Mouse (Mus musculus) MEL (cell line): ENCODE measurements around the gene Ncoa7. TPM values are rescaled to one million over a fixed set of nuclear protein-coding genes. Genes with fewer than 3 reads are reported as not detected.

Source experiments
- DNase-seq: peaks from one replicate; pipeline ENCODE4 v3.0.0; 2011; ENCODE audit warnings: low read depth, low spot score
- H3K27ac ChIP-seq: 2 replicates; pipeline ENCODE4 v1.5.1; 2012; ENCODE audit warnings: low read depth, mild to moderate bottlenecking, control low read depth, low read length, moderate library complexity; ENCODE audit not compliant: control insufficient read depth
- H3K27me3 ChIP-seq, 2 experiments: fragments of 150-350 bp in 1 of 2; sonication (generic) in 1 of 2; 2 replicates each; pipeline ENCODE4 v1.6.1; 2012; ENCODE audit warnings: low read length in 2 of 2, mild to moderate bottlenecking in 2 of 2, improper control_type of control experiment in 1 of 2, moderate library complexity in 1 of 2; ENCODE audit not compliant: insufficient read depth in 2 of 2, control insufficient read depth in 1 of 2
- H3K36me3 ChIP-seq, 2 experiments: 2 replicates each; pipeline ENCODE4 v1.6.1; 2012 to 2014; ENCODE audit warnings: low read length in 2 of 2, improper control_type of control experiment in 1 of 2, inconsistent platforms in 1 of 2, mild to moderate bottlenecking in 1 of 2; ENCODE audit not compliant: insufficient read depth in 2 of 2, control insufficient read depth in 1 of 2
- H3K4me1 ChIP-seq, 2 experiments: fragments of 150-350 bp in 1 of 2; sonication (generic) in 1 of 2; 2 replicates each; pipeline ENCODE4 v1.6.1; 2012; ENCODE audit warnings: low read length in 2 of 2, improper control_type of control experiment in 1 of 2, mild to moderate bottlenecking in 1 of 2; ENCODE audit not compliant: insufficient read depth in 2 of 2, control insufficient read depth in 1 of 2
- H3K4me3 ChIP-seq, 2 experiments: fragments of 150-350 bp in 1 of 2; sonication (generic) in 1 of 2; 2 replicates each; pipeline ENCODE4 v1.5.1; 2012; ENCODE audit warnings: low read depth in 2 of 2, low read length in 2 of 2, mild to moderate bottlenecking in 2 of 2, moderate library complexity in 2 of 2, control low read depth in 1 of 2, improper control_type of control experiment in 1 of 2; ENCODE audit not compliant: control insufficient read depth in 1 of 2, insufficient read depth in 1 of 2
- H3K79me2 ChIP-seq: 2 replicates; pipeline ENCODE4 v1.6.1; 2012; ENCODE audit warnings: mild to moderate bottlenecking, low read length, moderate library complexity; ENCODE audit not compliant: control insufficient read depth, poor library complexity, insufficient read depth
- H3K9ac ChIP-seq: 2 replicates; pipeline ENCODE4 v1.6.1; 2012; ENCODE audit warnings: low read depth, mild to moderate bottlenecking, control low read depth, low read length, moderate library complexity; ENCODE audit not compliant: control insufficient read depth, poor library complexity, severe bottlenecking
- H3K9me3 ChIP-seq: fragments of 150-350 bp; sonication (generic); replicated peaks from 2 replicates; pipeline ENCODE4 v1.6.1; 2012; ENCODE audit warnings: mild to moderate bottlenecking, low read length, improper control_type of control experiment, moderate library complexity; ENCODE audit not compliant: insufficient read depth
- CHD1 ChIP-seq: IDR thresholded peaks from 2 replicates; pipeline ENCODE4 v1.6.1; 2012; ENCODE audit warnings: low read depth, mild to moderate bottlenecking, inconsistent platforms, low read length, improper control_type of control experiment
- CHD2 ChIP-seq: IDR thresholded peaks from 2 replicates; pipeline ENCODE4 v1.6.1; 2011; ENCODE audit warnings: low read length, improper control_type of control experiment
- E2F4 ChIP-seq: IDR thresholded peaks from 2 replicates; pipeline ENCODE4 v1.6.1; 2011; ENCODE audit warnings: low read depth, low read length, improper control_type of control experiment, borderline replicate concordance
- ELF1 ChIP-seq: IDR thresholded peaks from 2 replicates; pipeline ENCODE4 v1.6.1; 2014; ENCODE audit warnings: low read depth, mild to moderate bottlenecking, inconsistent platforms, low read length, improper control_type of control experiment, moderate library complexity
- EP300 ChIP-seq, 2 experiments: IDR thresholded peaks; 2 replicates each; pipeline ENCODE4 v1.6.1; 2011; ENCODE audit warnings: improper control_type of control experiment in 2 of 2, low read length in 2 of 2, low read depth in 1 of 2, mild to moderate bottlenecking in 1 of 2
- ETS1 ChIP-seq: IDR thresholded peaks from 2 replicates; pipeline ENCODE4 v1.6.1; 2012; ENCODE audit warnings: low read depth, mild to moderate bottlenecking, inconsistent platforms, low read length, improper control_type of control experiment, moderate library complexity
- GABPA ChIP-seq: IDR thresholded peaks from 2 replicates; pipeline ENCODE4 v1.6.1; 2012; ENCODE audit warnings: low read depth, mild to moderate bottlenecking, inconsistent platforms, low read length, improper control_type of control experiment, moderate library complexity
- HCFC1 ChIP-seq: IDR thresholded peaks from 2 replicates; pipeline ENCODE4 v1.6.1; 2012; ENCODE audit warnings: low read depth, mild to moderate bottlenecking, inconsistent platforms, low read length, improper control_type of control experiment, moderate library complexity
- JUND ChIP-seq: IDR thresholded peaks from 2 replicates; pipeline ENCODE4 v1.6.1; 2011; ENCODE audit warnings: low read depth, mild to moderate bottlenecking, improper control_type of control experiment, low read length
- KAT2A ChIP-seq: conservative IDR thresholded peaks from 2 replicates; pipeline ENCODE4 v1.6.1; 2012; ENCODE audit warnings: low read depth, low read length, improper control_type of control experiment, inconsistent platforms
- MAFK ChIP-seq: IDR thresholded peaks from 2 replicates; pipeline ENCODE4 v1.6.1; 2011; ENCODE audit warnings: low read depth, mild to moderate bottlenecking, low read length, improper control_type of control experiment, borderline replicate concordance
- MAX ChIP-seq: IDR thresholded peaks from 2 replicates; pipeline ENCODE4 v1.6.1; 2011; ENCODE audit warnings: low read length, improper control_type of control experiment
- MAZ ChIP-seq: IDR thresholded peaks from 2 replicates; pipeline ENCODE4 v1.6.1; 2012; ENCODE audit warnings: low read depth, mild to moderate bottlenecking, inconsistent platforms, low read length, improper control_type of control experiment
- MEF2A ChIP-seq: IDR thresholded peaks from 2 replicates; pipeline ENCODE4 v1.6.1; 2014; ENCODE audit warnings: low read depth, mild to moderate bottlenecking, inconsistent platforms, low read length, improper control_type of control experiment; ENCODE audit not compliant: poor library complexity, insufficient replicate concordance, severe bottlenecking; ENCODE audit errors: extremely low read depth
- MXI1 ChIP-seq: IDR thresholded peaks from 2 replicates; pipeline ENCODE4 v1.6.1; 2011; ENCODE audit warnings: mild to moderate bottlenecking, low read depth, low read length, improper control_type of control experiment
- MYB ChIP-seq: IDR thresholded peaks from 2 replicates; pipeline ENCODE4 v1.6.1; 2011; ENCODE audit warnings: mild to moderate bottlenecking, low read depth, low read length, improper control_type of control experiment
- NELFE ChIP-seq: IDR thresholded peaks from 2 replicates; pipeline ENCODE4 v1.6.1; 2011; ENCODE audit warnings: low read depth, low read length, improper control_type of control experiment
- POLR2AphosphoS2 ChIP-seq: IDR thresholded peaks from 2 replicates; pipeline ENCODE4 v1.6.1; 2011; ENCODE audit warnings: low read length, improper control_type of control experiment
- POLR2AphosphoS5 ChIP-seq: IDR thresholded peaks from 2 replicates; pipeline ENCODE4 v1.6.1; 2012; ENCODE audit warnings: low read depth, borderline replicate concordance, mild to moderate bottlenecking, inconsistent platforms, low read length, moderate library complexity, mixed read lengths
- RAD21 ChIP-seq: IDR thresholded peaks from 2 replicates; pipeline ENCODE4 v1.6.1; 2011; ENCODE audit warnings: mild to moderate bottlenecking, low read depth, low read length, improper control_type of control experiment
- RCOR1 ChIP-seq: IDR thresholded peaks from 2 replicates; pipeline ENCODE4 v1.6.1; 2012; ENCODE audit warnings: low read depth, mild to moderate bottlenecking, inconsistent platforms, low read length, improper control_type of control experiment
- SIN3A ChIP-seq: IDR thresholded peaks from 2 replicates; pipeline ENCODE4 v1.6.1; 2012; ENCODE audit warnings: low read length, improper control_type of control experiment, inconsistent platforms
- SMC3 ChIP-seq: IDR thresholded peaks from 2 replicates; pipeline ENCODE4 v1.6.1; 2011; ENCODE audit warnings: low read depth, low read length, improper control_type of control experiment
- TAL1 ChIP-seq: IDR thresholded peaks from 2 replicates; pipeline ENCODE4 v1.6.1; 2012; ENCODE audit warnings: mild to moderate bottlenecking, inconsistent platforms, low read length, moderate library complexity, mixed read lengths
- TCF12 ChIP-seq: IDR thresholded peaks from 2 replicates; pipeline ENCODE4 v1.6.1; 2014; ENCODE audit warnings: low read depth, mild to moderate bottlenecking, inconsistent platforms, low read length, improper control_type of control experiment, moderate library complexity
- UBTF ChIP-seq: IDR thresholded peaks from 2 replicates; pipeline ENCODE4 v1.6.1; 2012; ENCODE audit warnings: low read depth, mild to moderate bottlenecking, inconsistent platforms, low read length, improper control_type of control experiment, moderate library complexity, borderline replicate concordance; ENCODE audit not compliant: insufficient read depth
- USF1 ChIP-seq: IDR thresholded peaks from 2 replicates; pipeline ENCODE4 v1.6.1; 2014; ENCODE audit warnings: low read depth, mild to moderate bottlenecking, inconsistent platforms, low read length, improper control_type of control experiment, moderate library complexity
- ZC3H11A ChIP-seq: IDR thresholded peaks from 2 replicates; pipeline ENCODE4 v1.6.1; 2012; ENCODE audit warnings: low read depth, mild to moderate bottlenecking, inconsistent platforms, low read length, improper control_type of control experiment
- ZKSCAN1 ChIP-seq: IDR thresholded peaks from 2 replicates; pipeline ENCODE4 v1.6.1; 2012; ENCODE audit warnings: low read depth, mild to moderate bottlenecking, inconsistent platforms, low read length, improper control_type of control experiment, moderate library complexity
- ZNF384 ChIP-seq: IDR thresholded peaks from 2 replicates; pipeline ENCODE4 v1.6.1; 2012; ENCODE audit warnings: low read depth, mild to moderate bottlenecking, inconsistent platforms, low read length, improper control_type of control experiment
- polyA plus RNA-seq, 2 experiments: library from polyadenylated mRNA; stranded (reverse) in 1 of 2; unstranded in 1 of 2; fragments of >175 nt in 1 of 2; fragments of >200 nt in 1 of 2; gene quantifications; 2 replicates each; pipeline versions ENCODE4 v1.2.1 to v1.2.4; 2012; ENCODE audit warnings: low replicate concordance in 2 of 2, low read depth in 1 of 2; ENCODE audit not compliant: insufficient read length in 2 of 2, insufficient read depth in 1 of 2, missing spikeins in 1 of 2
- total RNA-seq: library from RNA; depleted of rRNA; stranded (reverse); fragments of 300-350 nt; gene quantifications from 2 replicates; pipeline ENCODE4 v1.2.3, GENCODE M21; 2012

Ncoa7 gene
- total and polyA plus RNA-seq, 3 experiments: 1.7 to 64.9 (median 4.2) TPM

DNA sequence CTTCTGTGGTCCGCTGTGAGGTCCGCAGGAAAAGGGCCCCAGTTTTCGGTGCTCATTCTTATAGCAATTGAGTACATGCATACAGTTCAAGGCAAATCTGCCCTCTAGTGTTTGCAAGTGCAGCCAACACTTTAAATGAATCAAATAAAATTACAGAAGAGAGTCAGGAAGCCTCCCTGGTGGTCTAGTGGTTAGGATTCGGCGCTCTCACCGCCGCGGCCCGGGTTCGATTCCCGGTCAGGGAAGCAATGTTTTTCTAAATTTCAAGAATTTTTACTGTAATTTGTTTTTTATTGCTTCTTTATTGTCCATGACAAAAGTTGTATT lies 7.8 kb upstream of the Ncoa7 start (continued):
- TF ChIP-seq EP300 (IDR thresholded peaks at IDR 0.05; ENCODE audit: low read depth in 1 of 2, low read length in 2 of 2) (no peak), ETS1 (no peak), JUND (no peak), ZKSCAN1 (no peak), ZNF384 (no peak), MEF2A (no peak), MYB (no peak), NELFE (no peak), MAFK (peak; percentile 98), TCF12 (no peak), RAD21 (peak; percentile 82), POLR2AphosphoS5 (no peak), ELF1 (peak; percentile 67; the same call in 1 of the 2 replicates), POLR2AphosphoS2 (no peak), RCOR1 (no peak), MAZ (no peak), TAL1 (no peak), MAX (no peak), E2F4 (no peak; the same call in 1 of the 2 replicates)
- TF ChIP-seq, all 39 proteins: peak for 10

DNA sequence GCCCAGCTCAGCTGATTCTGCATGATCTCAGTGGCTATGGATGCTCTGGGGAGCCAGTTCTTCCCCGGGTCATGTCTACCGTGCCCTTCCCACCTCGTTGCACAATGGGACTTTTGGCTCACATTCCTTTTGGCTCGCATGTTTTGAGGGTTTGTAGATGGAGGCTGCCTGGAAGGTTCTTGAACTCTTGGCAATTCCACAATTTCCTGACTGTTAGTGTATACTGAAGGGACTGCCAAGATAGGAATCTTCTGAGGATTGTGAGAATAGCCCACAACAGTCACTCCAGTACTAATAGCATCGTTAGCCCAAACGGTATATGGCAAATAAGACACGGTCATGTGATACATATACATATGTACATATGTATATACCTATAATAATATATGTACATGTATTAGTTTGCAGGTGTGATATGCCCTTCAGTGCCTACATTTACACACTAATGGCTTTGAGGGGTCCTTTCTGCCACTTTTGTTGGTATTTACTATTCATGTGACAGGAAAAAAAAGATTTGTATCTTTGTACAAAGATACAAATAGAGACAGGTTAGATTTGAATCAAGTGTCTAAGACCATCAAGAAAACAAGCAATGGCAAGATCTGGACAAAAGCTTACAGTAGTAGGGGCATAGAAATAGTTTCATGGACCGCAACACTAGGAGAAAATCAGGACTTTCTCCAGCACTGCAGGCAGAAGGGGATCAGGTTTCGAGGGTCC lies 7.3 kb upstream of the Ncoa7 start:
- Histone ChIP-seq H3K27ac (no peak overlapping the region), H3K4me1 (no peaks in the 10 kb centered on the region), H3K9ac (peak overlapping the region; percentile 61), H3K9me3 (no peaks in the 10 kb centered on the region), H3K27me3 (no peaks in the 10 kb centered on the region; a peak in 1 of 4 replicates), H3K79me2 (no peaks in the 10 kb centered on the region), H3K4me3 (peak overlapping the region; percentile 61 to 93), H3K36me3 (no peaks in the 10 kb centered on the region)
- peak; percentile 43 for DNase-seq
- TF ChIP-seq USF1 (peak; percentile 77), ZC3H11A (0 out of 2 replicates have a peak, but pooled peaks have one; percentile 7), HCFC1 (no peak), POLR2AphosphoS5 (no peak), UBTF (no peak), KAT2A (no peak), MAX (no peak), SIN3A (peak; percentile 66; the same call in 1 of the 2 replicates), CHD1 (no peak), MYB (no peak), GABPA (no peak), CHD2 (no peak), SMC3 (no peak), RCOR1 (no peak), MXI1 (no peak), ZNF384 (no peak), MAZ (no peak)
